Mouse (Mus musculus) layer of hippocampus, adult 2 months (tissue): Measurements from ENCODE around the gene Fzd4. TPM values are rescaled to one million over a fixed set of nuclear protein-coding genes. Genes with fewer than 3 reads are reported as not detected.
A peak's percentile ranks its signal among the peaks of the same experiment; 100 is the strongest.

Experiments used
- DNase-seq, 2 experiments: peaks; one replicate each; pipeline ENCODE4 v3.0.0; 2022; ENCODE audit warnings: low spot score in 2 of 2
- H3K27ac ChIP-seq: fragments of 200-600 bp; 2 replicates; pipeline ENCODE4 v1.8.1; 2022
- H3K4me3 ChIP-seq: fragments of 200-600 bp; 2 replicates; pipeline ENCODE4 v1.8.1; 2022; ENCODE audit warnings: mild to moderate bottlenecking
- CTCF ChIP-seq: fragments of 200-600 bp; conservative IDR thresholded peaks from 2 replicates; pipeline ENCODE4 v1.8.1; 2022; ENCODE audit warnings: antibody characterized with exemption, mild to moderate bottlenecking, moderate library complexity
- long read RNA-seq, 2 experiments: library from polyadenylated mRNA; stranded (forward); transcript quantifications; one replicate each; pipeline ENCODE4 v2.0.0; 2021; ENCODE audit warnings: borderline mapping rate in 2 of 2
- total RNA-seq, 2 experiments: library from RNA; stranded (reverse); gene quantifications; 2 replicates each; pipeline ENCODE4 v1.2.3; 2021

Gene Fzd4
- total RNA-seq: 1 to 10 TPM; 6.1 to 7.2 TPM
- long read RNA-seq, experiment 1, full-length matches to known transcripts: 5 of 8 reads
- long read RNA-seq, experiment 1, partial matches to known transcripts: 3 of 8 reads
- long read RNA-seq, experiment 1, other reads (novel, unspliced or antisense): 0 of 8 reads
- long read RNA-seq, experiment 2, full-length matches to known transcripts: 10 of 11 reads
- long read RNA-seq, experiment 2, partial matches to known transcripts: 1 of 11 reads
- long read RNA-seq, experiment 2, other reads (novel, unspliced or antisense): 0 of 11 reads

DNA sequence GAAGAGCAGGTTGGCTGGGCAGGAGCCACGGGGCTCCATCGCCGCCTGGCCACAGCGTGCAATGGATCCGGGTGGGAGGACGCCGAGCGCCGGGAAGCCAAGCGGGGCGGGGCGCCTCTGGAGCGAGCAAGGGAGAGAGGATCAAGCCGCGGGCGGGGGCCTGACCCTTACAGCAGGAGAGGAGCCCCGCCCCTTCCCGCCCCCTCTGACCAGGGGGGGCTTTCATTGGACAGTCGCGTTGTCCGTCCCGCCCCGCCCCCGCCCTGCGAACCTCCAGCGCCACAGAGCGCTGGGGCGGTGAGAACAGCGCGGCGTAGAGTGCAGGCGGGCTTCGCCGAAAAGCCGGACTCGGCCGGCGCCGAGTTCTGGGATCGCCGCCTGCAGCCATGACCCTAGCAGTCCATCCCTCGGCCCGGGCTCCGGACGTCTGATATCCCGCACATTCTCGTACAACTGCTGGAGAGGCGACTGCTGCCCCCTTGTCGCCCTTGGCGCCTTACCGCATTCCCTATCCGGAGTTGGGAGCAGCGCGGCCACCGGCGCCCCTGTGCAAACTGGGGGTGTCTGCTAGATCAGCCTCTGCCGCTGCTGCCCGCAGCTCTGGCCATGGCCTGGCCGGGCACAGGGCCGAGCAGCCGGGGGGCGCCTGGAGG, at the start of gene Fzd4, which contains the start of gene Tmem135:
Fzd4 (plus strand) TSS at position 275 of the 653 bp plus-strand sequence.
Tmem135 (minus strand) TSS at position 142 of the 653 bp plus-strand sequence.
- H3K4me3 ChIP-seq: peak within 1 kb of the TSS; percentile 90
- peak; percentile 81 to 90 for DNase-seq
- peak; percentile 28; the same call in 1 of the 2 replicates for TF ChIP-seq CTCF
- H3K27ac ChIP-seq: peak within 1 kb of the TSS; percentile 93

DNA sequence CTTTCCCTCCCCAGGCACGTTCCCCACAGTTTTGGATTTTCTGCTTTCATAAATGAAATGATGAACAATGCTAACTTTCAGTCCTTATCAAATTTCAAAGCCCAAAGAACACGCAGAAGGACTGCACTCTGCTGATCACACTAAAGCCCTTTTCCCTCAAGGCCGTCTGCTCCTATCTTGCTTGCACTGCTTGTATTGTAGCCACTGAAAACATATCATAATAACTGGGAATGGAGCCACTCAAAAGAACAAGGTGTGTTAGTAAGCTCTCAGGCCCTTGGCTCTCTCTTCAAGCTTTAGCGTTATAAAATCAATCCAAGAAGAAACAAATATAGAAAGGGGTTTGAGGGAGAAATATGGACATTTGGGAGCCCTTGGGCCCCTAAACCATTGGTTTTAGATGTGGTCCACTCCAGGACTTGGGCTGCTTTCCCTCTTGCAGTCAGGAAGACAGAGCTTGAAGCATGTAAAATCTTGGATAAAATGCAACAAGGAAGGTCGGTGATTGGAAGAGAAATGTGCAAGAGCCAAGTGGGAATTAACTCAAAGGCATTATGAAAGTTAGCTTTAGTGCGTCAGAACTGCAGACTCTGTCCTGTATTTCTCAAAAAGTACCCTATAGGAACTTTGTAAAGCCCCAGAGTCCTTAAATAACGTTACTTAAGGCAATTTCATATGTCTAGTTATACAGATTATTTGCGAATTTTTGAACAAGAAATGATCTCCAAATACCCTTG, 48.5 kb upstream of the Fzd4 start:
- no peak for TF ChIP-seq CTCF
- Histone ChIP-seq H3K27ac (no peak overlapping the region), H3K4me3 (no peak overlapping the region)
- DNase-seq: no peak

DNA sequence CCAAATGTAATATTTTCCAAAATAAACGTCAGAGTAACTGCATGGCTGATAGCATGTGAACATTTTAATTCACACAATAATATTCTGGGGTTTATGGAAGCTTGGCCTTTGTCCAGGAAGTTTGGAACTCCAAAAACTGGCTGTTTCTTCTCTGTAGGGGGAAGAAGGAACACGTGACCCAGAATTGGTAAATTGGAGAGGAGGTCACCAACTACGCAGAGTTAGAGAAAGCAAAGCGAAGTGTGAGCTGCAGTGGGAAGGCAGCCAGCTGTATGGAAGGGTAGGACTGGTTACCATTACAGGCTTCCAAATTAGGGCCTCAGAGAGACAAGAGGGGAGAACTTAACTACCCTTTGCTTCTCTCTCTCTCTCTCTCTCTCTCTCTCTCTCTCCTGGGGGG, 47.8 kb upstream of the Fzd4 start:
- no peak for DNase-seq
- no peak for TF ChIP-seq CTCF
- Histone ChIP-seq H3K4me3 (no peak overlapping the region), H3K27ac (no peak overlapping the region)

DNA sequence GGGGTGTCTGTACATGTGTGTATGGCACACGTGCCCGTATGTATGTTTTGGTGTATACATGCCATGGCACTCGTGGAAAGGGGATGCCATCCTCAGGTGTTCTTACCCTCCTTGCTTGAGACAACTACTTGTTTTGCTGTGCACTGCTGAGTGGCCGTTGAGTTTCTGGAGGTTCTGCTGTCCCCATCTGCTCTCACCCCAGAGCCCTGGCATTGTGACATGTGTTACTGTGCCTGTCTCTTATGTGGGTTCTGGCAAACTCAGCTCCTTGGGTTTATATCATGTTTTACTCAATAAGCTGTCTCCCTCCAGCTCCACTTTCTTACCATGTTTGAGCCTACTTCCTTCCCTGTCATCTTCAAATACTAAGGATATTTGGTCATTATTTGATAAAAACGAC, 40.2 kb upstream of the Fzd4 start:
- Histone ChIP-seq H3K4me3 (no peak overlapping the region), H3K27ac (no peak overlapping the region)
- TF ChIP-seq CTCF: no peak
- DNase-seq: no peak

DNA sequence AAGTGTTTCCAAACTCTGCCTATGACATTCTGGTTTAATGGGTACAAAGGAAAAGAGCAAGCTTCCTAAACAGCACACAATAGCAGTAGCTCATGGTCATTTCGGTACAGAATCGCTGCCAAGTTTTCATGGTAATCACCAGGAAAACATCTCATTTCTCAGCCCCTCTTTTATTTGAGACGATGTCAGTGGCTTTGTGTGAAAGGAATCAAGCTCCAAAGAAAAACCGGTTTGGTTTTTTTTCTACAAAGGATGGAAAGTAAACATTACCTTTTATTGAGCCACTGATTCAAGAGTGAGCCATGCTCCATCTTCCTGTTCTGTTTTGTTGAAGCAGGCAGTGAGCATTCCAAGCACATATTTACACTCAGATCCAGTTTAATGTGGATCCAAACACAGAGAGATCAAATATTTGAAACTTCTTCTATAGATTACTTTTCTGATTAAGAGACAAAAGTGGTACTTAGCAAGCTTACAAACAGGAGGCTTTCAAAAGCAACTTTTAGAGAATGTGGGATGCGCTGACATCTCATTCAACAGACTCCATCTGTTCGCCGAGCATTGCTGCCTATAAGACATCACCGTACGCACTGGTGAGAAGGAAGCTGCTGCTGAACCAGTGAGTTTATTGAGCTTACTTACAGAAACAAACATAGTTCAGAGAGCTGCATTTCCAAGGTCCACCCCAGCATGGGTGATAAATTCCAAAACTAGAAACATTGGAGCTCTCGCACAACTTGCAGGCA, 38.8 kb upstream of the Fzd4 start:
- H3K27ac ChIP-seq: no peak overlapping the region
- TF ChIP-seq CTCF: no peak
- H3K4me3 ChIP-seq: no peak overlapping the region
- peak in 1 of 2 experiments; percentile 20 for DNase-seq

DNA sequence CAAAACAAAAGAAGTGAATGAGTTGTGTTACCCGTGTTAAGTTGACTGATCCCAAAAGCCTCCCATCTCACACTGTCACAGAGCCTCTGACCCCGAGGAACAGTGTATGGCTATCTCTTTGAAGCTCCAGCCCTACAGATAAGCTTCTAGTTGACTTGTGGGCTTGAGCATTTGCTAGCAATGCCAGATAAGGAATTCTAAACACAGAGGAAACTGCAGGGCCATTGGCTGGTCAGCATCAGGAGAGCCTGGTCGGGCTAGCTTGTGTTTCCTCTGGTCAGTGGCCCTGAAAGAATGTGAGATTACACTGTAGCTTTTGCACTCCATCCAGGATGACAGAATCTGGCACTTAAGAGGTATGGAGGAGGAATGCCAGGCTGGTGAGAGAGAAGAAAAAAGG, 36.5 kb upstream of the Fzd4 start:
- no peak overlapping the region for H3K27ac ChIP-seq
- H3K4me3 ChIP-seq: no peak overlapping the region
- TF ChIP-seq CTCF: no peak
- DNase-seq: no peak

DNA sequence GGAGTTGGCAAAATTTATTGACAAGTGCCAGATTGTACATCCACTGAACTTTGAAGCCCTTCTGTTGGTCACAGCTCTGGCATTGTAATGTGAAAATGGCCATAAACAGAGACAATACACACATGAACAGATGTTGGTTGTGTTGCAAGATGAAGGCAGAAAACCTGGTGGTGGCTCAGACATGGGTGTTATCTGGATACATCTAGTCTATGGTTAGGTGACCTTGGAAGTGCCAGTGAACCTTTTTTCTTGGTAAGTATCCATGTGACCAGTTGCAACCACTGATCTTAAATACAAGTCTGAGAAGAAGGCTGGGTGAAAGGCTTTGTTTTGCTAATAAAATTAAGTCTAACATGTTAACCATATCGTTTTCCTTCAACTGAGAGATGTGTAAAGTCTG, 34.1 kb upstream of the Fzd4 start:
- no peak for DNase-seq
- no peak for TF ChIP-seq CTCF

DNA sequence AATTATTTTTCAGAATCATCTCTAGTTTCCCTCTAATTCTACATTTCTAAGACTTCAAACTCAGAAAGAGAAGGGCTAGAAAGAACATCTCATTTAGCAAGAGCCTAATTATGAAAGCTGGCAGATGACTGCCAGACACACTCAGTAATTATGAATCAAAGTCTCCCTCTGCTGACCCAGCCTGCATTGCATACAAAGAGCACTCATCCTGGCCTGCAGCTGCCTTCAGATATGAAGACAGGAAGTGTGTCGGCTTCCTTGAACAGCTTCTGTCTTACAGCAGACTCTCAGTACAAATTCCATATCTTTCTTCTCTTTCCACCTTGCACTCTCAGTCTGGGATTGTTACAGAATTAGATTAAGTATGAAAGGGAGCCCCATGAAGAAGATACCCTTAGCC, 33.2 kb upstream of the Fzd4 start:
- peak; percentile 20 to 54 for DNase-seq
- TF ChIP-seq CTCF: peak; percentile 80

More for the DNA sequence above, 34.1 kb upstream of the Fzd4 start:
- Histone ChIP-seq H3K4me3 (no peak overlapping the region), H3K27ac (no peak overlapping the region)

DNA sequence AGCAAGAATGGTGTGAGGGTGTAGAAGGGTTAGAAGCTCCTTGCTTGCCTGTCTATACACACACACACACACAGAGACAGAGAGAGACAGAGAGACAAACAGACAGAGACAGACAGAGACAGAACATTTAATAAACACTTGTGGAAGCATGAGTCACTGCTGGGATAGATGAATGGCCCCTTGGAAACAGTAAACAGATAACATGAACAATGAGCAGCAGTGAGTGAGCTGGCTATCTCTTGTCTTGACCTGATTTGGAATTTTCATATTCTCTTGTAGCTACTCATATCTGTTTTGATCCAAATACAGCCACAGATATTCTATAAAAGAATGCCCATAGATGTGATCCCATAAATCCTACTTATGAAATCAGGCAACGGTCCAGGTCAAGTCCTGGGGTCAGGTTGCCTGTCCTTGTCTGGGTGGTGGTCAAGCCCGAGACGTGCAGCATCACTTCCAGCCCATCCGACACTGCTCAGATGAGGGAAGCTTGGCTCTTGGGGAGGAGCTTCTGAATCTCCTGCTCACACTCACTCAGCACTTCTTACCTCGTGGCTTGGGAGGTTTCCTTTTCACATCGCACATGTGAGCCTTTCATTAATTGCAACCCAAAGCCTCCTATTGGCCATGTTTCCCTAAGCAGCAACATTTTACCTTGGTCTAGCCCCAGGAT, 32.4 kb upstream of the Fzd4 start:
- Histone ChIP-seq H3K27ac (no peak overlapping the region), H3K4me3 (no peak overlapping the region)
- DNase-seq: no peak
- no peak for TF ChIP-seq CTCF

More for the DNA sequence above, 33.2 kb upstream of the Fzd4 start:
- H3K27ac ChIP-seq: no peak overlapping the region
- no peak overlapping the region for H3K4me3 ChIP-seq

DNA sequence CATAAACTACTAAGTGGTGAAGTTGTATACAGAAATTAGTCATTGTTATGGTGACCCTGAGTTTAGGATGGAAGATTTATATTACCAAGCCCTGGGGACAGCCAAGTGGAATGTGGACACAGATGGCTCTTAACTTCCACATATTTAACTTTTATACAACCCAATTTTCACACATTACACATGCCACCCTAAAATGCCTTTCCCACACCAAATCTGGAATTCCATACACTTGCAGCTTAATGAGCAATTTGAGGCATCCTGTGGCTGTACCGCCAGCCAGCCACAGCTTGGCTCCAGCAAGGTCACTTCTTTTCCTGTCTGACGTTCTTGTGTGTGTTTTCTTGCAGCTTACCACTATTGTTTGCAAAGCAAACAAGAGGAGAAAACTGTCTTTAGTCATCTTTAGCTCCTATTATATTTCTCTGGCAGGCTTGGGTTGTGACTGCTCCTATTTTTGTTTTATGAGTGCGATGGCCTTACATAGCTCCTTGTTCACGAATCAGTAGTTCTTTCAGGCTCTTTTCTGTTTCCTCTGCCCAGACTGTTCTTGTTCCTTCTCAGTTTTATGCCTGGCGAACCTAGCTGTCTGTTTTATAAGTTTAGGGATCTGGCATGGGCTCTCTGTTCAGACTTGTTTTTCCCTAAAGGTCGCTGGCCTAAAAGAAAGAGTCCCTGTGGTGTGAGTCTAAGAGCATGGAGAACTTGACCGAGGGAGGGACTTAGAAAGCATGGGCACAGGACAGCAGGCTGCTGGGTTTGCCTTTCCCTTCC, 23.0 kb upstream of the Fzd4 start:
- no peak overlapping the region for H3K4me3 ChIP-seq
- no peak for DNase-seq
- H3K27ac ChIP-seq: peak overlapping the region; percentile 43; the same call in 1 of the 2 replicates
- no peak for TF ChIP-seq CTCF

DNA sequence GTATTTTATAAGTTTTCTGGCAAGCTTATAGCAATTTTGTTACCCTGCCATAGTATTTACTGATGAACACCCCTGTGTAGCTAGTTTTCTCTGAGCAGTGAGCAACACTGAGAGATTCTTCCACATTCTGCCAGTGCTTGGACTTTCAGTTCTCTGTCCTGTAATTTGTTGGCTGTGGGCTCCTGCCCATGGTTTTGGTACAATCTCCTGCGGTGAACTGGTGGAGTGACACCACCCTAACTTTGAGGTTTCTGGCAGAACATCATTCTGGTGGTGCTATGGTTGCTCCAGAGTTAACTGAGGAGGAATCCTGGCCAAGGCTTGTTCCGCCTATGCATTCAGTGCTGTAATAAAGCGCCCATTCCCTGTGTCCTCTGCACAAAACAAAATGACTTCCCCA, 21.3 kb upstream of the Fzd4 start:
- TF ChIP-seq CTCF: no peak
- no peak for DNase-seq
- Histone ChIP-seq H3K4me3 (no peak overlapping the region), H3K27ac (no peak overlapping the region)
